Mouse (Mus musculus): ENCODE measurements around the gene Rab8b.

GRCm38 (mm10) chr9:66919382-66919971 is at the start of gene Rab8b:
- TF ChIP-seq POLR2A (IDR thresholded peaks at IDR 0.05; ENCODE audit: borderline replicate concordance, low read depth, low read length) = peak; percentile 88
- TF ChIP-seq CTCF (IDR thresholded peaks at IDR 0.05; ENCODE audit: low read depth, low read length) = no peak
